Mouse (Mus musculus) liver, embryonic 14.5 days (tissue): ENCODE measurements at regions not wholly inside any gene's neighbourhood (a gene's known extent, or its start where the extent isn't known, plus 50 kb on each side); places are given as distances from the start of the nearest gene placed in this dataset.

ENCODE experiments used
- ATAC-seq: fragments of 200-750 bp; cut with Nextera tagmentation; 2 replicates; pipeline ENCODE4 v1.8.0; 2017; ENCODE audit warnings: moderate number of reproducible peaks, mild to moderate bottlenecking, moderate library complexity; ENCODE audit not compliant: insufficient read depth
- DNase-seq, 3 experiments: peaks; one replicate each; pipeline ENCODE4 v3.0.0-alpha.2; 2012 to 2013; ENCODE audit warnings: low read depth in 3 of 3, low spot score in 3 of 3
- H3K27ac ChIP-seq: fragments of 300-500 bp; sonication (generic); 2 replicates; pipeline ENCODE4 v1.5.1; 2014; ENCODE audit warnings: moderate library complexity, mild to moderate bottlenecking, control low read depth, inconsistent platforms
- H3K27me3 ChIP-seq: fragments of 300-500 bp; sonication (generic); 2 replicates; pipeline ENCODE4 v1.6.1; 2014; ENCODE audit warnings: mild to moderate bottlenecking, low read length, moderate library complexity; ENCODE audit not compliant: control insufficient read depth, insufficient read depth
- H3K36me3 ChIP-seq: fragments of 300-500 bp; sonication (generic); replicated peaks from 2 replicates; pipeline ENCODE4 v1.6.1; 2014; ENCODE audit warnings: low read depth; ENCODE audit not compliant: control insufficient read depth, insufficient read depth
- H3K4me1 ChIP-seq, 2 experiments: fragments of 200-500 bp in 1 of 2; fragments of 300-500 bp in 1 of 2; sonication (generic) in 1 of 2; replicated peaks; 2 replicates each; pipeline ENCODE4 v1.6.1; 2012 to 2014; ENCODE audit warnings: antibody characterized with exemption in 1 of 2, inconsistent platforms in 1 of 2, low read length in 1 of 2; ENCODE audit not compliant: control insufficient read depth in 2 of 2, insufficient read depth in 2 of 2
- H3K4me2 ChIP-seq: fragments of 300-500 bp; sonication (generic); 2 replicates; pipeline ENCODE4 v1.6.1; 2014; ENCODE audit warnings: low read depth, mild to moderate bottlenecking, control low read depth, moderate library complexity
- H3K4me3 ChIP-seq, 2 experiments: fragments of 200-500 bp in 1 of 2; fragments of 300-500 bp in 1 of 2; sonication (generic) in 1 of 2; 2 replicates each; pipeline ENCODE4 v1.5.1; 2012 to 2014; ENCODE audit warnings: low read depth in 2 of 2, low read length in 2 of 2, mild to moderate bottlenecking in 2 of 2, control low read depth in 1 of 2, inconsistent platforms in 1 of 2, moderate library complexity in 1 of 2; ENCODE audit not compliant: insufficient read depth in 1 of 2
- H3K9ac ChIP-seq: fragments of 300-500 bp; sonication (generic); replicated peaks from 2 replicates; pipeline ENCODE4 v1.6.1; 2014; ENCODE audit warnings: mild to moderate bottlenecking, control low read depth, moderate library complexity
- H3K9me3 ChIP-seq: fragments of 300-500 bp; sonication (generic); 2 replicates; pipeline ENCODE4 v1.6.1; 2016; ENCODE audit warnings: low read length, mixed read lengths; ENCODE audit not compliant: control insufficient read depth
- CTCF ChIP-seq: IDR thresholded peaks from 2 replicates; pipeline ENCODE4 v1.5.1; 2016; ENCODE audit warnings: antibody characterized with exemption, low read depth, control low read depth
- EP300 ChIP-seq: IDR thresholded peaks from 2 replicates; pipeline ENCODE4 v1.6.1; 2016; ENCODE audit warnings: antibody characterized with exemption, low read depth
- WGBS: fragments of 180-500 bp; shearing (Covaris S2); extraction: QIAGEN DNeasy Blood & Tissue Kit; methylation state at CpG from one replicate; pipeline ENCODE4 v1.1.7; 2014; ENCODE audit not compliant: insufficient replicate concordance; 5-methylcytosine and 5-hydroxymethylcytosine counted together

- no peaks in the 10 kb centered on the region for H3K36me3 ChIP-seq
- no peaks in the 10 kb centered on the region for H3K9me3 ChIP-seq
- no peaks in the 10 kb centered on the region for H3K27me3 ChIP-seq
- H3K4me3 ChIP-seq: no peak overlapping the region
- no peak for TF ChIP-seq CTCF
- TF ChIP-seq EP300: no peak
- no peak overlapping the region for H3K4me2 ChIP-seq
- peak in 2 of 3 experiments; percentile 7 for DNase-seq
- no peak for ATAC-seq
- H3K27ac ChIP-seq: no peak overlapping the region
- no peak overlapping the region for H3K9ac ChIP-seq
- H3K4me1 ChIP-seq: no peaks in the 10 kb centered on the region
- WGBS: 6% methylated on average over 8 of the region's 8 CpGs
Observed at GRCm38 (mm10) chr4:153189485-153189884, 293.1 kb downstream of the Ajap1 start.

- no peak overlapping the region for H3K27ac ChIP-seq
Observed at GRCm38 (mm10) chr4:153188504-153189031, 294.0 kb downstream of the Ajap1 start.

GRCm38 (mm10) chr4:153187959-153188503 is 294.6 kb downstream of the Ajap1 start:
- DNase-seq (no peak), ATAC-seq (no peak)
- no peaks in the 10 kb centered on the region for H3K36me3 ChIP-seq
- H3K4me3 ChIP-seq: no peak overlapping the region
- no peak overlapping the region for H3K27ac ChIP-seq
- H3K27me3 ChIP-seq: no peaks in the 10 kb centered on the region
- H3K4me2 ChIP-seq: no peak overlapping the region
- no peaks in the 10 kb centered on the region for H3K4me1 ChIP-seq
- H3K9ac ChIP-seq: no peak overlapping the region
- TF ChIP-seq EP300: no peak
- TF ChIP-seq CTCF: no peak
- no peaks in the 10 kb centered on the region for H3K9me3 ChIP-seq
- 2% methylated on average over 6 of the region's 6 CpGs for WGBS

More at GRCm38 (mm10) chr4:153188504-153189031, 294.0 kb downstream of the Ajap1 start:
- H3K36me3 ChIP-seq: no peaks in the 10 kb centered on the region
- H3K4me3 ChIP-seq: no peak overlapping the region
- DNase-seq: no peak
- no peak overlapping the region for H3K4me2 ChIP-seq
- WGBS: 3% methylated on average over 17 of the region's 17 CpGs
- no peaks in the 10 kb centered on the region for H3K9me3 ChIP-seq
- no peak for ATAC-seq
- H3K4me1 ChIP-seq: no peaks in the 10 kb centered on the region
- TF ChIP-seq EP300 (no peak), CTCF (no peak)
- no peak overlapping the region for H3K9ac ChIP-seq
- no peaks in the 10 kb centered on the region for H3K27me3 ChIP-seq

- Histone ChIP-seq H3K27me3 (no peaks in the 10 kb centered on the region), H3K9ac (no peak overlapping the region), H3K9me3 (no peaks in the 10 kb centered on the region), H3K4me1 (no peaks in the 10 kb centered on the region), H3K4me2 (no peak overlapping the region), H3K36me3 (no peaks in the 10 kb centered on the region), H3K4me3 (no peak overlapping the region), H3K27ac (no peak overlapping the region)
- DNase-seq: no peak
- no peak for TF ChIP-seq CTCF
- no peak for TF ChIP-seq EP300
- no peak for ATAC-seq
- WGBS: 59% methylated on average over 9 of the region's 9 CpGs
Observed at GRCm38 (mm10) chr4:153177496-153177895, 305.1 kb downstream of the Ajap1 start.

GRCm38 (mm10) chr4:153175660-153176059 is 307.0 kb downstream of the Ajap1 start:
- no peak overlapping the region for H3K4me2 ChIP-seq
- peak in 1 of 3 experiments; percentile 2 for DNase-seq
- WGBS: 13% methylated on average over 12 of the region's 12 CpGs

More at GRCm38 (mm10) chr4:153175660-153176059, 307.0 kb downstream of the Ajap1 start:
- no peaks in the 10 kb centered on the region for H3K27me3 ChIP-seq
- no peaks in the 10 kb centered on the region for H3K4me1 ChIP-seq
- no peaks in the 10 kb centered on the region for H3K36me3 ChIP-seq
- TF ChIP-seq EP300 (no peak), CTCF (peak; percentile 55)
- H3K9ac ChIP-seq: no peak overlapping the region
- no peak overlapping the region for H3K4me3 ChIP-seq
- H3K27ac ChIP-seq: no peak overlapping the region
- H3K9me3 ChIP-seq: no peaks in the 10 kb centered on the region; the same call in 1 of the 2 replicates
- no peak for ATAC-seq
